8 mouse cellular contexts compared by ENCODE assay signal in genomic region chr6:121063771-121064170, GRCm38 (mm10).
DNase-seq lines count a peak whose midpoint lies in the region; ATAC-seq and TF ChIP-seq lines count a peak whose summit lies in the region.

No protein-coding gene starts in this region.

- WGBS in liver, embryonic 12.5 days (ENCODE audit: insufficient replicate concordance): 76% methylated on average over 8 of the region's 8 CpGs
- WGBS in forebrain, embryonic 14.5 days: 82% methylated on average over 8 of the region's 8 CpGs
- WGBS in kidney, embryonic 16.5 days: 68% methylated on average over 8 of the region's 8 CpGs
- WGBS in neural tube, embryonic 14.5 days: 86% methylated on average over 8 of the region's 8 CpGs
- 87% methylated on average over 8 of the region's 8 CpGs for WGBS in cerebellum, adult 2 months

- no peak overlapping the region for H3K9ac ChIP-seq in liver, embryonic 12.5 days
- H3K9ac ChIP-seq in forebrain, embryonic 14.5 days (ENCODE audit: low read length): peak overlapping the region; percentile 61; the same call in 1 of the 2 replicates
- 0 out of 2 replicates have a peak overlapping the region, but pooled peaks have one; percentile 48 for H3K9ac ChIP-seq in kidney, embryonic 16.5 days (replicated peaks; ENCODE audit: low read length)
- peak overlapping the region; percentile 76 for H3K9ac ChIP-seq in neural tube, embryonic 14.5 days (replicated peaks; ENCODE audit: low read depth, low read length)

- DNase-seq in liver: no peak
- no peak for DNase-seq in forebrain, embryonic 14.5 days (ENCODE audit: low spot score)
- no peak for DNase-seq in cerebellum, adult 2 months
- no peak for DNase-seq in right cerebral cortex, postnatal 4 days
- no peak for DNase-seq in cerebellum, postnatal 14 days

- TF ChIP-seq CTCF in cerebellum, adult 2 months (IDR thresholded peaks at IDR 0.05; ENCODE audit: borderline replicate concordance, insufficient read depth, low read depth, low read length): no peak

- ATAC-seq in liver, embryonic 12.5 days: no peak
- no peak for ATAC-seq in forebrain, embryonic 14.5 days
- peak; percentile 32 for ATAC-seq in kidney, embryonic 16.5 days (ENCODE audit: low FRiP score, low TSS enrichment)
- peak; percentile 3; the same call in 1 of the 2 replicates for ATAC-seq in neural tube, embryonic 14.5 days (ENCODE audit: low read depth)

- H3K4me2 ChIP-seq in liver, embryonic 12.5 days: no peak overlapping the region
- H3K4me2 ChIP-seq in forebrain, embryonic 14.5 days (ENCODE audit: low read length): no peak overlapping the region
- H3K4me2 ChIP-seq in kidney, embryonic 16.5 days (replicated peaks; ENCODE audit: low read depth, low read length): no peak overlapping the region
- no peak overlapping the region for H3K4me2 ChIP-seq in neural tube, embryonic 14.5 days (ENCODE audit: low read depth, low read length)

- no peaks in the 10 kb centered on the region for H3K27me3 ChIP-seq in liver, embryonic 12.5 days (replicated peaks)
- no peaks in the 10 kb centered on the region for H3K27me3 ChIP-seq in forebrain, embryonic 14.5 days (replicated peaks; ENCODE audit: control insufficient read depth, insufficient read depth, low read length)
- no peaks in the 10 kb centered on the region for H3K27me3 ChIP-seq in kidney, embryonic 16.5 days (ENCODE audit: insufficient read depth, low read length)
- H3K27me3 ChIP-seq in neural tube, embryonic 14.5 days (ENCODE audit: control insufficient read depth, insufficient read depth, low read length): no peaks in the 10 kb centered on the region
- H3K27me3 ChIP-seq in cerebellum, adult 2 months (ENCODE audit: control insufficient read depth, insufficient read depth, low read length): no peaks in the 10 kb centered on the region

- no peak overlapping the region for H3K4me3 ChIP-seq in liver, embryonic 12.5 days
- H3K4me3 ChIP-seq in forebrain, embryonic 14.5 days (ENCODE audit: low read depth, low read length): no peak overlapping the region
- no peak overlapping the region for H3K4me3 ChIP-seq in kidney, embryonic 16.5 days (ENCODE audit: low read length)
- H3K4me3 ChIP-seq in neural tube, embryonic 14.5 days (ENCODE audit: low read depth, low read length): no peak overlapping the region
- H3K4me3 ChIP-seq in cerebellum, adult 2 months (replicated peaks; ENCODE audit: insufficient read depth, low read depth, low read length): no peak overlapping the region

- H3K36me3 ChIP-seq in liver, embryonic 12.5 days: peaks cover 26% of the 10 kb centered on the region
- H3K36me3 ChIP-seq in forebrain, embryonic 14.5 days (ENCODE audit: control insufficient read depth, insufficient read depth, low read length): no peaks in the 10 kb centered on the region
- H3K36me3 ChIP-seq in kidney, embryonic 16.5 days (ENCODE audit: insufficient read depth, low read length): no peaks in the 10 kb centered on the region
- H3K36me3 ChIP-seq in neural tube, embryonic 14.5 days (ENCODE audit: control insufficient read depth, insufficient read depth, low read length): no peaks in the 10 kb centered on the region

- H3K9me3 ChIP-seq in liver, embryonic 12.5 days (replicated peaks): no peaks in the 10 kb centered on the region
- H3K9me3 ChIP-seq in forebrain, embryonic 14.5 days (replicated peaks; ENCODE audit: control insufficient read depth, low read length): no peaks in the 10 kb centered on the region
- no peaks in the 10 kb centered on the region for H3K9me3 ChIP-seq in kidney, embryonic 16.5 days (ENCODE audit: low read length)
- no peaks in the 10 kb centered on the region for H3K9me3 ChIP-seq in neural tube, embryonic 14.5 days (ENCODE audit: control insufficient read depth, low read length)

- peak overlapping the region; percentile 34; the same call in 1 of the 2 replicates for H3K27ac ChIP-seq in liver, embryonic 12.5 days
- H3K27ac ChIP-seq in forebrain, embryonic 14.5 days (ENCODE audit: low read depth, low read length): peak overlapping the region; percentile 88
- peak overlapping the region; percentile 86 for H3K27ac ChIP-seq in kidney, embryonic 16.5 days (ENCODE audit: low read length)
- H3K27ac ChIP-seq in neural tube, embryonic 14.5 days (ENCODE audit: low read depth, low read length): peak overlapping the region; percentile 97
- no peak overlapping the region for H3K27ac ChIP-seq in cerebellum, adult 2 months (ENCODE audit: insufficient read depth, low read length)

- peaks cover 80% of the 10 kb centered on the region for H3K4me1 ChIP-seq in liver, embryonic 12.5 days
- peaks cover 12% of the 10 kb centered on the region; the same call in 1 of the 2 replicates for H3K4me1 ChIP-seq in forebrain, embryonic 14.5 days (ENCODE audit: control insufficient read depth, insufficient read depth, low read length)
- H3K4me1 ChIP-seq in kidney, embryonic 16.5 days (ENCODE audit: insufficient read depth, low read length): peaks cover 63% of the 10 kb centered on the region
- peaks cover 16% of the 10 kb centered on the region; the same call in 1 of the 2 replicates for H3K4me1 ChIP-seq in neural tube, embryonic 14.5 days (ENCODE audit: control insufficient read depth, insufficient read depth, low read length)
- H3K4me1 ChIP-seq in cerebellum, adult 2 months (ENCODE audit: control insufficient read depth, insufficient read depth, low read length): peaks cover 78% of the 10 kb centered on the region

- TF ChIP-seq POLR2A in cerebellum, adult 2 months (IDR thresholded peaks at IDR 0.05; ENCODE audit: borderline replicate concordance, insufficient read depth, low read length): no peak

Comparison
In these comparisons a context has a peak if more than half of its experiments do, and no peak if none do; other contexts are left out.
1. ATAC-seq: peak in kidney, embryonic 16.5 days (single experiment) and neural tube, embryonic 14.5 days (single experiment); none in liver, embryonic 12.5 days (single experiment) and forebrain, embryonic 14.5 days (single experiment).